Comparison of ENCODE assay signal across 24 mouse cellular contexts in the genomic region with DNA sequence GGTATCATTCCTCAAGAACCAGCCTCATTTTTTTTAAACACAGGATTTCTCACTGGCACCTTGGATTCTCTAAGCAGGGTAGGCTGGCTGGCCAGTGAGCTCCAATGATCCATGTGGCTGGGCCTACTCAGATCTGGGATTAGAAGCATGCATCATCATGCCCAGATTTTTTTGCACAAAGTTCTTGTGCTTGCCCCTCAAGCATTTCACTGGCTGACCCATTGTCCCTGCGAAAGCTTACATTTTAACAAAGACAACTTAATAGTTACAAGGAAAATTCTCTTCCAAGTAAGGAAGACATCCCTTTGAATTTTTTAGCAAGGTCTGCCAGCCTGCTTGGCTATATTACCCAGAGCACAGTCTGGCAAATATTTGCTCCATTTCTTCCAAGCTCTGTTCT.
DNase-seq lines count a peak whose midpoint lies in the region; ATAC-seq lines count a peak whose summit lies in the region.
"Had no signal": no experiment of that assay in that cellular context is flagged by ENCODE, and none has a peak within 500 bp of the region (broad histone marks: within the 10 kb centered on the region; RNA-seq: fewer than 3 reads in every experiment).

No protein-coding gene starts in this region.

- H3K36me3 ChIP-seq in kidney, embryonic 16.5 days (ENCODE audit: insufficient read depth, low read length): no peaks in the 10 kb centered on the region
- no peaks in the 10 kb centered on the region for H3K36me3 ChIP-seq in kidney, embryonic 15.5 days
- H3K36me3 ChIP-seq: embryonic facial prominence, embryonic 10.5 days; embryonic facial prominence, embryonic 12.5 days; forebrain, embryonic 15.5 days; G1E had no signal

- H3K27ac ChIP-seq in kidney, embryonic 16.5 days (ENCODE audit: low read length): no peak overlapping the region
- no peak overlapping the region for H3K27ac ChIP-seq in kidney, embryonic 15.5 days
- H3K27ac ChIP-seq: embryonic facial prominence, embryonic 10.5 days; embryonic facial prominence, embryonic 12.5 days; forebrain, embryonic 13.5 days; forebrain, embryonic 15.5 days had no signal

- no peaks in the 10 kb centered on the region for H3K27me3 ChIP-seq in kidney, embryonic 16.5 days (ENCODE audit: insufficient read depth, low read length)
- no peaks in the 10 kb centered on the region for H3K27me3 ChIP-seq in kidney, embryonic 15.5 days
- H3K27me3 ChIP-seq: CH12.LX; embryonic facial prominence, embryonic 12.5 days; forebrain, embryonic 13.5 days; forebrain, embryonic 15.5 days; Patski had no signal

- peak; percentile 21 for DNase-seq in kidney, adult 11 months
- DNase-seq in kidney, adult 8-10 months: peak; percentile 31 to 33
- DNase-seq in kidney, postnatal 14 days: peak; percentile 1
- no peak for DNase-seq in kidney, adult 18-20 months
- DNase-seq: adrenal gland, adult 8-10 months; adrenal gland, postnatal 14 days; adrenal gland, postnatal 36 days; B cell, adult 2 months; cerebellum, adult 11-12 months; cerebellum, adult 2 months; cerebellum, adult 9-10 months; cerebellum, postnatal 10 days; cerebellum, postnatal 25 days had no signal

- no peaks in the 10 kb centered on the region for H3K9me3 ChIP-seq in kidney, embryonic 16.5 days (ENCODE audit: low read length)
- no peaks in the 10 kb centered on the region for H3K9me3 ChIP-seq in kidney, embryonic 15.5 days (replicated peaks)
- H3K9me3 ChIP-seq: embryonic facial prominence, embryonic 10.5 days; embryonic facial prominence, embryonic 12.5 days; forebrain, embryonic 13.5 days; forebrain, embryonic 15.5 days had no signal

- H3K9ac ChIP-seq in kidney, embryonic 16.5 days (replicated peaks; ENCODE audit: low read length): no peak overlapping the region
- no peak overlapping the region for H3K9ac ChIP-seq in kidney, embryonic 15.5 days
- H3K9ac ChIP-seq: embryonic facial prominence, embryonic 12.5 days; forebrain, embryonic 13.5 days; forebrain, embryonic 15.5 days had no signal

- no peak overlapping the region for H3K4me2 ChIP-seq in kidney, embryonic 16.5 days (replicated peaks; ENCODE audit: low read depth, low read length)
- H3K4me2 ChIP-seq in kidney, embryonic 15.5 days: no peak overlapping the region
- H3K4me2 ChIP-seq: embryonic facial prominence, embryonic 12.5 days; forebrain, embryonic 13.5 days; forebrain, embryonic 15.5 days had no signal

- ATAC-seq in kidney, embryonic 16.5 days (ENCODE audit: low FRiP score, low TSS enrichment): no peak
- ATAC-seq in kidney, embryonic 15.5 days (replicated peaks; ENCODE audit: low FRiP score): no peak
- ATAC-seq: activated CD4-positive, CD25-positive, alpha-beta regulatory T cell, adult 4 months; CD4-positive, CD25-positive, alpha-beta regulatory T cell, adult 4 months; forebrain, embryonic 13.5 days; forebrain, embryonic 15.5 days; Patski had no signal

- H3K4me3 ChIP-seq in kidney, embryonic 16.5 days (ENCODE audit: low read length): no peak overlapping the region
- no peak overlapping the region for H3K4me3 ChIP-seq in kidney, embryonic 15.5 days (replicated peaks)
- H3K4me3 ChIP-seq: embryonic facial prominence, embryonic 10.5 days; embryonic facial prominence, embryonic 12.5 days; forebrain, embryonic 13.5 days; forebrain, embryonic 15.5 days had no signal

- WGBS in kidney, embryonic 16.5 days: 76% methylated on average over 1 of the region's 1 CpGs
- WGBS in kidney, embryonic 15.5 days: 91% methylated on average over 1 of the region's 1 CpGs

- no peaks in the 10 kb centered on the region for H3K4me1 ChIP-seq in kidney, embryonic 16.5 days (ENCODE audit: insufficient read depth, low read length)
- no peaks in the 10 kb centered on the region for H3K4me1 ChIP-seq in kidney, embryonic 15.5 days
- H3K4me1 ChIP-seq: embryonic facial prominence, embryonic 10.5 days; embryonic facial prominence, embryonic 12.5 days; forebrain, embryonic 13.5 days; forebrain, embryonic 15.5 days had no signal
